Mouse (Mus musculus) forebrain, embryonic 12.5 days (tissue): ENCODE data around the gene Dock8. TPM values are rescaled to one million over a fixed set of nuclear protein-coding genes. Genes with fewer than 3 reads are reported as not detected.
A peak's percentile ranks its signal among the peaks of the same experiment; 100 is the strongest.

ENCODE experiments used
- ATAC-seq: fragments of 200-750 bp; cut with Nextera tagmentation; 2 replicates; pipeline ENCODE4 v1.8.0; 2017; ENCODE audit warnings: moderate TSS enrichment; ENCODE audit not compliant: low FRiP score
- H3K27ac ChIP-seq: fragments of 300-500 bp; sonication (generic); 2 replicates; pipeline ENCODE4 v1.5.1; 2016; ENCODE audit warnings: mild to moderate bottlenecking
- H3K27me3 ChIP-seq: fragments of 300-500 bp; sonication (generic); 2 replicates; pipeline ENCODE4 v1.6.1; 2016; ENCODE audit warnings: mild to moderate bottlenecking
- H3K36me3 ChIP-seq: fragments of 300-500 bp; sonication (generic); replicated peaks from 2 replicates; pipeline ENCODE4 v1.6.1; 2016; ENCODE audit warnings: mild to moderate bottlenecking
- H3K4me1 ChIP-seq: fragments of 300-500 bp; sonication (generic); 2 replicates; pipeline ENCODE4 v1.6.1; 2016
- H3K4me2 ChIP-seq: fragments of 300-500 bp; sonication (generic); 2 replicates; pipeline ENCODE4 v1.6.1; 2016; ENCODE audit warnings: mild to moderate bottlenecking, moderate library complexity
- H3K4me3 ChIP-seq: fragments of 300-500 bp; sonication (generic); replicated peaks from 2 replicates; pipeline ENCODE4 v1.5.1; 2016; ENCODE audit warnings: mild to moderate bottlenecking
- H3K9ac ChIP-seq: fragments of 300-500 bp; sonication (generic); 2 replicates; pipeline ENCODE4 v1.6.1; 2016; ENCODE audit warnings: mild to moderate bottlenecking
- H3K9me3 ChIP-seq: fragments of 300-500 bp; sonication (generic); 2 replicates; pipeline ENCODE4 v1.6.1; 2016
- WGBS: fragments of 180-500 bp; shearing (Covaris S2); methylation state at CpG from one replicate; pipeline ENCODE4 v1.1.7; 2016; 5-methylcytosine and 5-hydroxymethylcytosine counted together
- polyA plus RNA-seq: library from polyadenylated mRNA; unstranded; fragments of >200 nt; fragmentation: Nextera tagmentation; extraction: Ambion mirVana; gene quantifications from 2 replicates; pipeline ENCODE4 v1.2.1, GENCODE M21; 2016

The Dock8 gene
- polyA plus RNA-seq, 1 experiment from 2014 or later = 1.3 TPM

GRCm38 (mm10) chr19:25180024-25180423 lies 180.7 kb downstream of the Dock8 start:
- Histone ChIP-seq H3K27ac (no peak overlapping the region), H3K4me1 (peaks cover 3% of the 10 kb centered on the region; the same call in 1 of the 2 replicates), H3K4me3 (no peak overlapping the region), H3K36me3 (no peaks in the 10 kb centered on the region), H3K4me2 (no peak overlapping the region), H3K27me3 (0 out of 2 replicates have a peak, but pooled peaks cover 2% of the 10 kb centered on the region), H3K9me3 (no peaks in the 10 kb centered on the region), H3K9ac (no peak overlapping the region)
- no peak for ATAC-seq
- WGBS = 83% methylated on average over 6 of the region's 6 CpGs

GRCm38 (mm10) chr19:25180547-25180946 lies 181.2 kb downstream of the Dock8 start:
- no peaks in the 10 kb centered on the region for H3K36me3 ChIP-seq
- WGBS = 90% methylated on average over 6 of the region's 6 CpGs
- H3K4me1 ChIP-seq = peaks cover 3% of the 10 kb centered on the region; the same call in 1 of the 2 replicates
- no peaks in the 10 kb centered on the region for H3K9me3 ChIP-seq
- 0 out of 2 replicates have a peak, but pooled peaks cover 2% of the 10 kb centered on the region for H3K27me3 ChIP-seq
- no peak overlapping the region for H3K4me2 ChIP-seq
- H3K27ac ChIP-seq = no peak overlapping the region
- ATAC-seq = no peak
- H3K4me3 ChIP-seq = no peak overlapping the region
- no peak overlapping the region for H3K9ac ChIP-seq

- no peaks in the 10 kb centered on the region for H3K36me3 ChIP-seq
- no peak overlapping the region for H3K9ac ChIP-seq
- H3K4me2 ChIP-seq = no peak overlapping the region
- no peak overlapping the region for H3K27ac ChIP-seq
- no peaks in the 10 kb centered on the region for H3K9me3 ChIP-seq
- H3K4me1 ChIP-seq = peaks cover 3% of the 10 kb centered on the region; the same call in 1 of the 2 replicates
- H3K27me3 ChIP-seq = no peaks in the 10 kb centered on the region
- no peak for ATAC-seq
- 50% methylated on average over 7 of the region's 7 CpGs for WGBS
- H3K4me3 ChIP-seq = no peak overlapping the region
Observed at GRCm38 (mm10) chr19:25184076-25184475, 184.7 kb downstream of the Dock8 start.

GRCm38 (mm10) chr19:25186316-25186715 lies 187.0 kb downstream of the Dock8 start:
- Histone ChIP-seq H3K9ac (no peak overlapping the region), H3K4me1 (peaks cover 3% of the 10 kb centered on the region; the same call in 1 of the 2 replicates), H3K27me3 (no peaks in the 10 kb centered on the region), H3K4me2 (no peak overlapping the region), H3K9me3 (no peaks in the 10 kb centered on the region), H3K4me3 (no peak overlapping the region), H3K27ac (no peak overlapping the region), H3K36me3 (no peaks in the 10 kb centered on the region)
- WGBS = 86% methylated on average over 5 of the region's 5 CpGs
- ATAC-seq = no peak

GRCm38 (mm10) chr19:25187681-25188080 lies 188.3 kb downstream of the Dock8 start:
- Histone ChIP-seq H3K4me2 (no peak overlapping the region), H3K4me1 (peaks cover 3% of the 10 kb centered on the region; the same call in 1 of the 2 replicates), H3K4me3 (no peak overlapping the region), H3K27ac (no peak overlapping the region), H3K9ac (no peak overlapping the region), H3K36me3 (no peaks in the 10 kb centered on the region), H3K27me3 (no peaks in the 10 kb centered on the region), H3K9me3 (no peaks in the 10 kb centered on the region)
- no peak for ATAC-seq
- 79% methylated on average over 18 of the region's 18 CpGs for WGBS

- Histone ChIP-seq H3K4me3 (no peak overlapping the region), H3K9me3 (no peaks in the 10 kb centered on the region), H3K36me3 (no peaks in the 10 kb centered on the region), H3K27ac (no peak overlapping the region), H3K4me1 (no peaks in the 10 kb centered on the region), H3K4me2 (no peak overlapping the region), H3K9ac (no peak overlapping the region), H3K27me3 (no peaks in the 10 kb centered on the region)
- no peak for ATAC-seq
- WGBS = 93% methylated on average over 9 of the region's 9 CpGs
Observed at GRCm38 (mm10) chr19:25193751-25194150, 194.4 kb downstream of the Dock8 start.

GRCm38 (mm10) chr19:25200081-25200860 lies 200.9 kb downstream of the Dock8 start:
- no peaks in the 10 kb centered on the region for H3K27me3 ChIP-seq
- ATAC-seq = no peak
- no peak overlapping the region for H3K27ac ChIP-seq
- no peak overlapping the region for H3K4me2 ChIP-seq
- H3K4me3 ChIP-seq = no peak overlapping the region
- peaks cover 6% of the 10 kb centered on the region; the same call in 1 of the 2 replicates for H3K4me1 ChIP-seq
- no peak overlapping the region for H3K9ac ChIP-seq
- H3K36me3 ChIP-seq = no peaks in the 10 kb centered on the region
- H3K9me3 ChIP-seq = no peaks in the 10 kb centered on the region
- WGBS = 81% methylated on average over 13 of the region's 13 CpGs

- Histone ChIP-seq H3K27ac (no peak overlapping the region), H3K4me3 (no peak overlapping the region), H3K27me3 (no peaks in the 10 kb centered on the region), H3K9ac (no peak overlapping the region), H3K9me3 (no peaks in the 10 kb centered on the region), H3K4me1 (peaks cover 18% of the 10 kb centered on the region), H3K4me2 (no peak overlapping the region), H3K36me3 (no peaks in the 10 kb centered on the region)
- 84% methylated on average over 12 of the region's 12 CpGs for WGBS
- no peak for ATAC-seq
Observed at GRCm38 (mm10) chr19:25203077-25203476, 203.7 kb downstream of the Dock8 start.

- Histone ChIP-seq H3K27ac (no peak overlapping the region), H3K27me3 (peaks cover 8% of the 10 kb centered on the region; the same call in 1 of the 2 replicates)
- ATAC-seq = no peak
Observed at GRCm38 (mm10) chr19:25206969-25207368, 207.6 kb downstream of the Dock8 start.

GRCm38 (mm10) chr19:25207731-25208361 lies 208.5 kb downstream of the Dock8 start:
- Histone ChIP-seq H3K27me3 (peaks cover 8% of the 10 kb centered on the region; the same call in 1 of the 2 replicates), H3K4me2 (peak overlapping the region; percentile 49), H3K9ac (peak overlapping the region; percentile 36; the same call in 1 of the 2 replicates), H3K27ac (0 out of 2 replicates have a peak overlapping the region, but pooled peaks have one; percentile 25), H3K9me3 (0 out of 2 replicates have a peak, but pooled peaks cover 5% of the 10 kb centered on the region), H3K4me1 (peaks cover 23% of the 10 kb centered on the region), H3K4me3 (peak overlapping the region; percentile 18), H3K36me3 (no peaks in the 10 kb centered on the region)
- no peak for ATAC-seq
- WGBS = 5% methylated on average over 23 of the region's 23 CpGs

More at GRCm38 (mm10) chr19:25206969-25207368, 207.6 kb downstream of the Dock8 start:
- no peak overlapping the region for H3K4me3 ChIP-seq
- no peak overlapping the region for H3K4me2 ChIP-seq
- no peak overlapping the region for H3K9ac ChIP-seq
- WGBS = 66% methylated on average over 12 of the region's 12 CpGs
- no peaks in the 10 kb centered on the region for H3K36me3 ChIP-seq
- peaks cover 23% of the 10 kb centered on the region for H3K4me1 ChIP-seq
- H3K9me3 ChIP-seq = no peaks in the 10 kb centered on the region

GRCm38 (mm10) chr19:25208596-25209110 lies 209.3 kb downstream of the Dock8 start:
- WGBS = 67% methylated on average over 11 of the region's 11 CpGs
- Histone ChIP-seq H3K36me3 (no peaks in the 10 kb centered on the region), H3K9ac (no peak overlapping the region), H3K27me3 (peaks cover 8% of the 10 kb centered on the region; the same call in 1 of the 2 replicates), H3K4me3 (no peak overlapping the region), H3K27ac (no peak overlapping the region), H3K9me3 (0 out of 2 replicates have a peak, but pooled peaks cover 11% of the 10 kb centered on the region), H3K4me2 (peak overlapping the region; percentile 49), H3K4me1 (peaks cover 23% of the 10 kb centered on the region)
- ATAC-seq = no peak

- Histone ChIP-seq H3K4me3 (no peak overlapping the region), H3K4me1 (0 out of 2 replicates have a peak, but pooled peaks cover 3% of the 10 kb centered on the region), H3K27ac (no peak overlapping the region), H3K36me3 (no peaks in the 10 kb centered on the region), H3K9me3 (no peaks in the 10 kb centered on the region), H3K9ac (no peak overlapping the region), H3K27me3 (no peaks in the 10 kb centered on the region), H3K4me2 (no peak overlapping the region)
- ATAC-seq = no peak
- WGBS = 85% methylated on average over 2 of the region's 2 CpGs
Observed at GRCm38 (mm10) chr19:25220611-25221010, 221.3 kb downstream of the Dock8 start.
